Mouse (Mus musculus) intestine, embryonic 14.5 days (tissue): ENCODE measurements around the gene Pigo. TPM values are rescaled to one million over a fixed set of nuclear protein-coding genes. Genes with fewer than 3 reads are reported as not detected.

Source experiments
- ATAC-seq: fragments of 200-750 bp; cut with Nextera tagmentation; replicated peaks from 2 replicates; pipeline ENCODE4 v1.8.0; 2017; ENCODE audit warnings: low read depth, moderate number of reproducible peaks, moderate TSS enrichment, moderate library complexity; ENCODE audit not compliant: low FRiP score, low TSS enrichment
- DNase-seq: peaks from one replicate; pipeline ENCODE4 v3.0.0-alpha.2; 2018; ENCODE audit warnings: low spot score
- H3K27ac ChIP-seq: fragments of 300-500 bp; sonication (generic); 2 replicates; pipeline ENCODE4 v1.5.1; 2014; ENCODE audit warnings: low read depth, mild to moderate bottlenecking, control low read depth
- H3K27me3 ChIP-seq: fragments of 300-500 bp; sonication (generic); replicated peaks from 2 replicates; pipeline ENCODE4 v1.6.1; 2014; ENCODE audit warnings: low read length, control low read depth; ENCODE audit not compliant: control insufficient read depth, insufficient read depth
- H3K36me3 ChIP-seq: fragments of 300-500 bp; sonication (generic); 2 replicates; pipeline ENCODE4 v1.6.1; 2014; ENCODE audit warnings: low read length, control low read depth; ENCODE audit not compliant: control insufficient read depth, insufficient read depth
- H3K4me1 ChIP-seq: fragments of 300-500 bp; sonication (generic); replicated peaks from 2 replicates; pipeline ENCODE4 v1.6.1; 2014; ENCODE audit warnings: low read length, control low read depth, mixed read lengths; ENCODE audit not compliant: control insufficient read depth, insufficient read depth
- H3K4me2 ChIP-seq: fragments of 300-500 bp; sonication (generic); 2 replicates; pipeline ENCODE4 v1.6.1; 2014; ENCODE audit warnings: low read length
- H3K4me3 ChIP-seq: fragments of 300-500 bp; sonication (generic); 2 replicates; pipeline ENCODE4 v1.5.1; 2014; ENCODE audit warnings: low read depth, low read length, control low read depth, mixed read lengths
- H3K9ac ChIP-seq: fragments of 300-500 bp; sonication (generic); 2 replicates; pipeline ENCODE4 v1.6.1; 2014; ENCODE audit warnings: mild to moderate bottlenecking, low read length
- H3K9me3 ChIP-seq: fragments of 300-500 bp; sonication (generic); 2 replicates; pipeline ENCODE4 v1.6.1; 2016; ENCODE audit warnings: low read length, control low read depth; ENCODE audit not compliant: control insufficient read depth
- WGBS: fragments of 180-500 bp; shearing (Covaris S2); extraction: QIAGEN DNeasy Blood & Tissue Kit; methylation state at CpG from one replicate; pipeline ENCODE4 v1.1.7; 2014; 5-methylcytosine and 5-hydroxymethylcytosine counted together
- polyA plus RNA-seq: library from polyadenylated mRNA; unstranded; fragments of >200 nt; fragmentation: Nextera tagmentation; extraction: Ambion mirVana; gene quantifications from 2 replicates; pipeline ENCODE4 v1.2.1, GENCODE M21; 2014

Pigo gene
- polyA plus RNA-seq, 1 experiment from 2014 or later: 22.6 TPM

GRCm38 (mm10) chr4:43031237-43031995, 5.8 kb upstream of the Pigo start, which contains the start of gene Stoml2:
Gene Stoml2 (minus strand): TSS chr4:43031710.
- peak within 1 kb of the TSS; percentile 87 for H3K4me3 ChIP-seq
- peaks cover 63% of the 10 kb centered on the region for H3K36me3 ChIP-seq
- H3K9me3 ChIP-seq: no peaks in the 10 kb centered on the region
- peak; percentile 91 for DNase-seq
- peaks cover 9% of the 10 kb centered on the region; the same call in 1 of the 2 replicates for H3K4me1 ChIP-seq
- H3K9ac ChIP-seq: peak within 1 kb of the TSS; percentile 90
- peak; percentile 95 for ATAC-seq
- peak within 1 kb of the TSS; percentile 70 for H3K4me2 ChIP-seq
- H3K27me3 ChIP-seq: no peaks in the 10 kb centered on the region
- peak within 1 kb of the TSS; percentile 83 for H3K27ac ChIP-seq
- 1% methylated on average over 38 of the region's 38 CpGs for WGBS

GRCm38 (mm10) chr4:43030780-43031230, 5.2 kb upstream of the Pigo start:
- WGBS: 2% methylated on average over 28 of the region's 28 CpGs
- H3K27me3 ChIP-seq: no peaks in the 10 kb centered on the region
- peak overlapping the region; percentile 70 for H3K4me2 ChIP-seq
- H3K9me3 ChIP-seq: no peaks in the 10 kb centered on the region
- peaks cover 9% of the 10 kb centered on the region; the same call in 1 of the 2 replicates for H3K4me1 ChIP-seq
- H3K9ac ChIP-seq: peak overlapping the region; percentile 90
- ATAC-seq: peak; percentile 65
- H3K27ac ChIP-seq: peak overlapping the region; percentile 83
- H3K4me3 ChIP-seq: peak overlapping the region; percentile 87
- peaks cover 57% of the 10 kb centered on the region for H3K36me3 ChIP-seq
- no peak for DNase-seq

- WGBS: 71% methylated on average over 9 of the region's 9 CpGs
- H3K36me3 ChIP-seq: peaks cover 55% of the 10 kb centered on the region
- ATAC-seq: no peak
Measured at GRCm38 (mm10) chr4:43030352-43030751, 4.7 kb upstream of the Pigo start.

GRCm38 (mm10) chr4:43029749-43030148, 4.1 kb upstream of the Pigo start:
- Histone ChIP-seq H3K4me2 (no peak overlapping the region), H3K9ac (no peak overlapping the region), H3K9me3 (no peaks in the 10 kb centered on the region), H3K36me3 (peaks cover 53% of the 10 kb centered on the region), H3K27me3 (no peaks in the 10 kb centered on the region), H3K4me3 (no peak overlapping the region), H3K27ac (no peak overlapping the region), H3K4me1 (peaks cover 10% of the 10 kb centered on the region)
- DNase-seq: no peak
- WGBS: 94% methylated on average over 9 of the region's 9 CpGs
- ATAC-seq: no peak

More at GRCm38 (mm10) chr4:43030352-43030751, 4.7 kb upstream of the Pigo start:
- Histone ChIP-seq H3K4me3 (peak overlapping the region; percentile 87), H3K4me1 (peaks cover 9% of the 10 kb centered on the region; the same call in 1 of the 2 replicates), H3K27ac (no peak overlapping the region), H3K9ac (peak overlapping the region; percentile 90), H3K4me2 (peak overlapping the region; percentile 70), H3K9me3 (no peaks in the 10 kb centered on the region), H3K27me3 (no peaks in the 10 kb centered on the region)
- DNase-seq: no peak

- Histone ChIP-seq H3K9me3 (no peaks in the 10 kb centered on the region), H3K4me3 (no peak overlapping the region), H3K4me1 (peaks cover 16% of the 10 kb centered on the region), H3K4me2 (no peak overlapping the region), H3K9ac (no peak overlapping the region), H3K27ac (no peak overlapping the region), H3K36me3 (peaks cover 48% of the 10 kb centered on the region), H3K27me3 (no peaks in the 10 kb centered on the region)
- WGBS: 90% methylated on average over 7 of the region's 7 CpGs
- no peak for ATAC-seq
- no peak for DNase-seq
Measured at GRCm38 (mm10) chr4:43029121-43029520, 3.5 kb upstream of the Pigo start.

- no peaks in the 10 kb centered on the region for H3K9me3 ChIP-seq
- no peak for ATAC-seq
- H3K4me1 ChIP-seq: peaks cover 8% of the 10 kb centered on the region
- no peaks in the 10 kb centered on the region for H3K27me3 ChIP-seq
- H3K27ac ChIP-seq: no peak overlapping the region
- H3K4me3 ChIP-seq: peak overlapping the region; percentile 64
- peak overlapping the region; percentile 60 for H3K9ac ChIP-seq
- H3K36me3 ChIP-seq: peaks cover 76% of the 10 kb centered on the region
- peak overlapping the region; percentile 90 for H3K4me2 ChIP-seq
- 77% methylated on average over 14 of the region's 14 CpGs for WGBS
- no peak for DNase-seq
Measured at GRCm38 (mm10) chr4:43024673-43025072, 946 bp downstream of the Pigo start.

- peaks cover 72% of the 10 kb centered on the region for H3K36me3 ChIP-seq
Measured at GRCm38 (mm10) chr4:43021341-43021740, 4.3 kb downstream of the Pigo start.

GRCm38 (mm10) chr4:43020876-43021275, 4.7 kb downstream of the Pigo start:
- Histone ChIP-seq H3K27ac (no peak overlapping the region), H3K36me3 (peaks cover 72% of the 10 kb centered on the region), H3K9me3 (no peaks in the 10 kb centered on the region), H3K4me1 (peaks cover 8% of the 10 kb centered on the region), H3K4me2 (no peak overlapping the region), H3K27me3 (no peaks in the 10 kb centered on the region), H3K9ac (no peak overlapping the region), H3K4me3 (no peak overlapping the region)
- WGBS: 88% methylated on average over 16 of the region's 16 CpGs
- no peak for DNase-seq
- no peak for ATAC-seq

More at GRCm38 (mm10) chr4:43021341-43021740, 4.3 kb downstream of the Pigo start:
- no peak overlapping the region for H3K9ac ChIP-seq
- 77% methylated on average over 17 of the region's 17 CpGs for WGBS
- no peak overlapping the region for H3K4me2 ChIP-seq
- H3K27me3 ChIP-seq: no peaks in the 10 kb centered on the region
- no peak overlapping the region for H3K27ac ChIP-seq
- H3K4me3 ChIP-seq: no peak overlapping the region
- ATAC-seq (no peak), DNase-seq (no peak)
- peaks cover 8% of the 10 kb centered on the region for H3K4me1 ChIP-seq
- H3K9me3 ChIP-seq: no peaks in the 10 kb centered on the region
